Mouse (Mus musculus) cerebellum, adult 9-10 months (tissue): ENCODE data around the gene C1qtnf2.

Experiments
- DNase-seq: peaks from one replicate; pipeline ENCODE4 v3.0.0; 2022

The C1qtnf2 gene

DNA sequence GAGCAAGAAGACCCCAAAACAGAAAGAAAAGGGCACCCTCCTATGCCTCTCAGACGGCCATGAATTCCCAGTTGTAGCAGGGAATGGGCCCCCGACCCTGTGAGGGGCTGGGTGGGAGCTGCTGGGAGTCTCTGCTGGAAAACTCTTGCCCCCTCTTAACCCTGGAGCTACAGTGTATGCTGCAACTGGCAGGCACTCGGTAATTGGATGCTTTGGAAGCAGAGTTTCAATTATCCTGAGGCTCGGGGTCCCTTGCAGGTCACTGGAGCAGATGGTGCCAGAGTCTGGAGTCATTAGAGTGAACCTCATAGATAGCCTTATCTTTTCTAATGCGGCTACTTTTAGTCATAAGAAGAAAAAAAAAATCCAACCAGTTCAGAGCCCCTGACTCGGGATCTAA is 65.8 kb downstream of the C1qtnf2 start:
- no peak for DNase-seq
